Mouse (Mus musculus) hindbrain, embryonic 10.5 days (tissue): ENCODE results near the gene Lipa. TPM values are rescaled to one million over a fixed set of nuclear protein-coding genes. Genes with fewer than 3 reads are reported as not detected.

Source experiments
- DNase-seq: peaks from one replicate; pipeline ENCODE4 v3.0.0-alpha.2; 2017; ENCODE audit warnings: low spot score
- H3K27ac ChIP-seq: fragments of 300-500 bp; sonication (generic); 2 replicates; pipeline ENCODE4 v1.5.1; 2016; ENCODE audit warnings: mild to moderate bottlenecking, moderate library complexity
- H3K27me3 ChIP-seq: fragments of 300-500 bp; sonication (generic); 2 replicates; pipeline ENCODE4 v1.6.1; 2016; ENCODE audit warnings: mild to moderate bottlenecking; ENCODE audit not compliant: poor library complexity, insufficient read depth, severe bottlenecking
- H3K36me3 ChIP-seq: fragments of 300-500 bp; sonication (generic); 2 replicates; pipeline ENCODE4 v1.6.1; 2016; ENCODE audit warnings: mild to moderate bottlenecking, moderate library complexity
- H3K4me1 ChIP-seq: fragments of 300-500 bp; sonication (generic); replicated peaks from 2 replicates; pipeline ENCODE4 v1.6.1; 2016; ENCODE audit warnings: mild to moderate bottlenecking
- H3K4me3 ChIP-seq: fragments of 300-500 bp; sonication (generic); 2 replicates; pipeline ENCODE4 v1.5.1; 2016; ENCODE audit warnings: mild to moderate bottlenecking, moderate library complexity
- H3K9me3 ChIP-seq: fragments of 300-500 bp; sonication (generic); 2 replicates; pipeline ENCODE4 v1.6.1; 2016; ENCODE audit warnings: mild to moderate bottlenecking, moderate library complexity
- WGBS: fragments of 180-500 bp; shearing (Covaris S2); methylation state at CpG from one replicate; pipeline ENCODE4 v1.1.7; 2016; 5-methylcytosine and 5-hydroxymethylcytosine counted together
- polyA plus RNA-seq: library from polyadenylated mRNA; unstranded; fragments of >200 nt; fragmentation: Nextera tagmentation; extraction: Ambion mirVana; gene quantifications from 2 replicates; pipeline ENCODE4 v1.2.1, GENCODE M21; 2016

The Lipa gene
- polyA plus RNA-seq, 1 experiment from 2014 or later = 21.9 TPM

DNA sequence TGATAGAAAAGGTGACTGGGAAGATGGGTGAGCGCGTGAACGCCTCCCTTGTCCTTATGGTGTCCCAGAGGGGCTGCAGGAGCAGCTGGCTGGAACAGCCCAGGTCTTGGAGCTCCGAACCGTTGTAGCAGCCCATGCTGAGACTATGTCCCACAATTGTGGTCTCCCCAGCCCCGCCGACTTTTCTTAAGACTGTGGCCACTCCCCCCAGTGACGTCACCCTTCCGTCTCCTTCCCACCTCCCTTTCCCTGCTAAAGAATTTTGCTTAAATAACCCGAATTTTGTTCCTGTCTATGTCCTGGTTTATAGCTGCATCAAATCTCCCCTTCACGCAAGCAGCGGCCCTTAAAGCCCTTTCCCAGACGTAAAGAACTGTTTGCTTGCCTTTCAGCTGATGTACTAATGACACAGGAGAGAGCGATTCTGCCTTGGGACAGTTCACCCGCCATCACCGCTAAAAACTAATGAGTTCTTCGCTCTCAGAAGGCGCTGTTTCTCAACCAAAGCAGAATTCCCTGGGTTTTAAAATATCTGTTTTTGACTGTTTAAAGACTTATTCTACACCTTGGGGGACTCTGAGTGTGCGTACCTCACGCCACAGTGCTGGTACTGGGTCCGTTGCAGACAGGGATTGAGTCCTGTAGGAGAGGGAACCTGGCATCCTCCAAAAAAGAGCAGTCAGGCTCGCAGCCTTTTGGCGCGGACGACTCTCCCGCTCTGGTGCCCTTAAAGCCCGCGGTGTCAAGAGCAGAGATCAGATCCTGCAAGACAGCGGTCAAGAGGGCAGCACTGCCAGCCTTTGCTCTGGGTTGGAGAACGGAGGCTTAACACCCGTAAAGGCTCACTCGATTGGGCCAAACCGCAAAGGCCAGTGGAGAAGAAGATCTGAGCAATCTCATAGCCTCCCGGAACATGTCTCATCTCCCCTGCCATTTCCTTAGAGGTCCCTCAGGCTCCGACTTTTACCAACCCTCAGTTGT is 52.0 kb downstream of the Lipa start, which contains the start of gene Ch25h:
Gene Ch25h, minus strand, starts transcription at position 174 of the 981 bp plus-strand sequence.
- 1% methylated on average over 35 of the region's 35 CpGs for WGBS
- peak; percentile 59 for DNase-seq
- Histone ChIP-seq H3K4me1 (peaks cover 19% of the 10 kb centered on the region), H3K4me3 (peak within 1 kb of the TSS; percentile 65), H3K27me3 (peaks cover 56% of the 10 kb centered on the region), H3K36me3 (no peaks in the 10 kb centered on the region), H3K9me3 (no peaks in the 10 kb centered on the region), H3K27ac (peak within 1 kb of the TSS; percentile 47)

DNA sequence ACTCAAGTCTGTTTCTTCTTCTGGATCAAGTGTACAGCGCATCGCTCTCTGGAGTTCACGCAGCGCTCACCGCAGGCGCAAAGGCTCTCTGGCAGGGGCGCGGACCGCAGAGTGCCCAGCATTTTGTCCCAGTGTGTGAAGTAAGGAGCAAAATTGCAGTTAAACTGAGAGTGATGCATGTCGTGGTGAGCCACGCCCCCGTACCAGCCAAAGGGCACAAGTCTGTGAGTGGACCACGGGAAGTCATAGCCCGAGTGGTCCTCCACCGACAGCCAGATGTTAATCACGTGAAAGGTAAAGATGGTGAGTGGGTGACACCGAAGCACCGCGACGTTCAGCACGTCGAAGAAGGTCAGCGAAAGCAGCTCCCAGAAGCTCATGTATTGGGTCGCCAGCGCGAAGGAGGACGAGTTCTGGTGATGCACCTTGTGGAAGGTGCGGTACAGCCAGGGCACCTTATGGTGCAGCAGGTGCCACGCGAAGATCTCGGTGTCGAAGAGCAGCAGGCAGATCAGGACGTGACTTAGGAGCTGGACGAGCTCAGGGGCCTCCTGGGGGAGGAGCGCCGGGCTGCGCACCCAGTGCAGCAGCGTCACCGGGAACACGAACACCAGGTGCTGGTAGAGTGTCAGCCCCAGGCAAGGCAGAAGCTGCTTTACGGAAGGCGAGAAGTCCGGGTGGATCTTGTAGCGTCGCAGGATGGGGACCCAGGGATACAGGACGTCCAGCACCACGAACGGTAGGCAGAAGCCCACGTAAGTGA is 52.9 kb downstream of the Lipa start:
- no peak overlapping the region for H3K27ac ChIP-seq
- H3K9me3 ChIP-seq = no peaks in the 10 kb centered on the region
- no peak for DNase-seq
- peaks cover 56% of the 10 kb centered on the region for H3K27me3 ChIP-seq
- 6% methylated on average over 49 of the region's 49 CpGs for WGBS
- H3K4me3 ChIP-seq = peak overlapping the region; percentile 65
- peaks cover 19% of the 10 kb centered on the region for H3K4me1 ChIP-seq
- no peaks in the 10 kb centered on the region for H3K36me3 ChIP-seq

DNA sequence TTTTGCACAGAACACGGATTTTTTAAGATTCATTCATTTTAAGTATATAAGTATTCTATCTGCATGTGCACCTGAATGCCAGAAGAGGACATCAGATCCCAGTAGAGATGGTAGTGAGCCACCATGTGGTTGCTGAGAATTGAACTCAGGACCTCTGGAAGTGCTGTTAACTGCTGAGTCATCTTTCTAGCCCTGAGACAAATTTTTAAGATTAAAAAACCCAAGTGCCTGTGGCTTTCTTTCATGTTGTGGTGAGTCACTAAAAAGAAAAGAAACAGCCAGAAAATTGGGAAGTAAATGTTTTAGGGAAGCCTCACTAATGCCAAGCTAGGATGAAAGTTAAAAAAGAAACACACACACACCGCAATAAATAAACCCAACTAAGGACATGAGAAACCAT is 55.6 kb downstream of the Lipa start:
- H3K4me3 ChIP-seq = no peak overlapping the region
- no peaks in the 10 kb centered on the region for H3K36me3 ChIP-seq
- H3K27ac ChIP-seq = no peak overlapping the region
- no peaks in the 10 kb centered on the region for H3K9me3 ChIP-seq
- DNase-seq = no peak
- 85% methylated on average over 2 of the region's 2 CpGs for WGBS
- H3K4me1 ChIP-seq = peaks cover 30% of the 10 kb centered on the region
- H3K27me3 ChIP-seq = peaks cover 44% of the 10 kb centered on the region

DNA sequence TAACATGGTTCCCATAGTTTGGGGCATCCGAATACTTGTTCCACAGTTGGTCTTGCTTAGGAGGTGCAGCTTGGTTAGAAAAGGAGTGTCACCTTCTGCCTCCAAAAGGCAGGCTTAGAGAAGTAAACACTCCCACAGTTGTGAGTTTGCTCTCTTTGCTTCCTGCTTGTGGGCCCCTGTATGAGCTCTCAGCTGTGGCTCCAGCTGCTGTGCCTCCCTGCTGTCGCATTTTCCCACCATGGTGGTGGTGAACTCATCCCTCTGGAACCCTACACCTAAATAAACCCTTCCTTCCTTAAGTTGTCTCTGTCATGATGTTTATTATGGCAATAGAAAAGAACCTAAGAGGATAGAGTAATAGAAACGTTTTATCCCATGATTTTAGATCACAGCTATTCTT is 58.5 kb downstream of the Lipa start:
- Histone ChIP-seq H3K9me3 (no peaks in the 10 kb centered on the region), H3K27me3 (peaks cover 16% of the 10 kb centered on the region), H3K4me1 (peaks cover 11% of the 10 kb centered on the region; the same call in 1 of the 2 replicates), H3K27ac (no peak overlapping the region), H3K36me3 (no peaks in the 10 kb centered on the region), H3K4me3 (no peak overlapping the region)
- no peak for DNase-seq
- WGBS = 52% methylated on average over 3 of the region's 3 CpGs

- H3K27me3 ChIP-seq = peaks cover 10% of the 10 kb centered on the region
- H3K9me3 ChIP-seq = no peaks in the 10 kb centered on the region
- H3K36me3 ChIP-seq = no peaks in the 10 kb centered on the region
- no peak for DNase-seq
- WGBS = 47% methylated on average over 6 of the region's 6 CpGs
- H3K4me3 ChIP-seq = no peak overlapping the region
- peaks cover 11% of the 10 kb centered on the region; the same call in 1 of the 2 replicates for H3K4me1 ChIP-seq
- no peak overlapping the region for H3K27ac ChIP-seq
These were observed 59.1 kb downstream of the Lipa start for GRCm38 (mm10) chr19:34468216-34468615.

DNA sequence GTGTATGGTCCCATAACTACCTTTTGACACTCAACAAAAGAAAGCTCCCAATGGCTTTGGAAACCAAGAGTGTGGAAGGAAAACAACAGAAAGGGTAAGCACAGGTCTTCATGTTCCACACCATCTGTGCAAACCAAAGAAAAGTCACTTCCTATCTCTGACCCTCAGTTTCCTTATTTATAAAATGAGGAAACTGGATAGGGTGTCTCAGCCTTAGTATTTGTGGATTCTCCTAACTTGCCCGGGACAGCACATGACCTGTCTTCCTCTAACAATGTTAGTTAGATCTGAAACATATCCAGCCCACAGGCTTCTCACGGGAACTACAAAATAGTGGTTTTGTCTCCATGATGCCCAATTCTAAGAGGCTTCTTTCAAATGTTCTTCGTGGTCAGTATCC is 62.8 kb downstream of the Lipa start:
- WGBS = 80% methylated on average over 3 of the region's 3 CpGs
- Histone ChIP-seq H3K36me3 (no peaks in the 10 kb centered on the region), H3K27me3 (no peaks in the 10 kb centered on the region), H3K4me3 (no peak overlapping the region), H3K27ac (no peak overlapping the region), H3K4me1 (peaks cover 11% of the 10 kb centered on the region; the same call in 1 of the 2 replicates), H3K9me3 (no peaks in the 10 kb centered on the region)
- DNase-seq = no peak

DNA sequence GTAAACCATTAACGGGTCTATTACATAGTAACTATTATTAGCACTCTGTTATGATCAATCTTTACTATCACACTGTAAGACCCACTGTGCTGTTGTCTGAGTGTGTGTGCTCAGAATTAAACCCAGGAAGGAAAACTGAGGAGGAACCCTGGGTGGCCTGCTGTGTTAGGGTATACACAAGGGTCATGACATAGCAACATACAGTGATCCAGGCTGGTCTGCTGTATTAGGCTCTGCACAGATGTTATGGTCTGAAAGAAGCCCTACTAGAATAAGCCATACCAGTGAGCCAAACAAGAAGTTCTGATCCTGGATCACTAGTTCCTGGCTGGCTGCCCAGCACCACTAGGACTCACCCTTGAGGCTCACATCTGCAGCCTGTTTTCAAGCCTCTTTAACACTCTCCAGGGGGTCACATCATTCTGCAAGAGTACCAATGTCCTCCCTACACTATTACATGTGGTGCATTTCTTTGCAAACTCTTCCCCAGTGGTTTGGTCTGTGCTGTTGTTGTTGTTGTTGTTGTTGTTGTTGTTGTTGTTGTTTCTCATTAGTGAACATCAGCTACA is 65.7 kb downstream of the Lipa start:
- H3K4me3 ChIP-seq = no peak overlapping the region
- WGBS = 81% methylated on average over 1 of the region's 1 CpGs
- no peaks in the 10 kb centered on the region for H3K27me3 ChIP-seq

GRCm38 (mm10) chr19:34450784-34451370 is 76.4 kb downstream of the Lipa start:
- H3K4me3 ChIP-seq = no peak overlapping the region
- H3K9me3 ChIP-seq = no peaks in the 10 kb centered on the region
- WGBS = 87% methylated on average over 1 of the region's 1 CpGs
- no peak overlapping the region for H3K27ac ChIP-seq
- H3K27me3 ChIP-seq = no peaks in the 10 kb centered on the region
- DNase-seq = no peak
- H3K36me3 ChIP-seq = no peaks in the 10 kb centered on the region
- H3K4me1 ChIP-seq = no peaks in the 10 kb centered on the region

More for the DNA sequence above, 65.7 kb downstream of the Lipa start:
- Histone ChIP-seq H3K9me3 (no peaks in the 10 kb centered on the region), H3K36me3 (no peaks in the 10 kb centered on the region), H3K4me1 (no peaks in the 10 kb centered on the region), H3K27ac (no peak overlapping the region)
- no peak for DNase-seq

GRCm38 (mm10) chr19:34448851-34449250 is 78.4 kb downstream of the Lipa start:
- 87% methylated on average over 1 of the region's 1 CpGs for WGBS
- no peaks in the 10 kb centered on the region for H3K36me3 ChIP-seq
- no peaks in the 10 kb centered on the region for H3K4me1 ChIP-seq
- DNase-seq = no peak
- no peak overlapping the region for H3K4me3 ChIP-seq
- no peaks in the 10 kb centered on the region for H3K27me3 ChIP-seq
- H3K27ac ChIP-seq = no peak overlapping the region
- H3K9me3 ChIP-seq = no peaks in the 10 kb centered on the region

GRCm38 (mm10) chr19:34445410-34446012 is 81.8 kb downstream of the Lipa start:
- no peaks in the 10 kb centered on the region for H3K4me1 ChIP-seq
- no peaks in the 10 kb centered on the region for H3K27me3 ChIP-seq
- H3K4me3 ChIP-seq = no peak overlapping the region
- DNase-seq = no peak
- 70% methylated on average over 4 of the region's 4 CpGs for WGBS
- H3K27ac ChIP-seq = no peak overlapping the region
- no peaks in the 10 kb centered on the region for H3K36me3 ChIP-seq
- no peaks in the 10 kb centered on the region for H3K9me3 ChIP-seq

DNA sequence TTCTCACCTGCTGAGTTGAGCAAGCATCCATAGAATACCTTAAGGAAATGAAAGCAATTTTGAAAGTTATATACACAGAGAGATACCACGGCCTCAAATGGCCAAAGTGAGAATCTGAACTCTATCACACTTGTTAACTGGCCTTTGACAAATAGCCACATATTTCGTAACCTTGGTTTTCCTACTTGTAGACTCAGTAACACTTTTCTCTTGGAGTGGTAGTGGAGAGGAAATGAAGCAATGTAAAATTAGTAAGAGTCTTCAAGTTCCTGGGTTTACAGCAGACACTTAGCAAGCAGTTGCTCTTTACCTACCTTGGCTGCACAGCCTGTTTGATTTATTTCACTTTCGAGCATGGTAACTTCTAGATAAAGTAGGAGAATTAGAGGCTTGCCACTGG is 82.5 kb downstream of the Lipa start:
- H3K36me3 ChIP-seq = no peaks in the 10 kb centered on the region
- H3K4me3 ChIP-seq = no peak overlapping the region
- 94% methylated on average over 3 of the region's 3 CpGs for WGBS
- DNase-seq = no peak
- no peak overlapping the region for H3K27ac ChIP-seq
- no peaks in the 10 kb centered on the region for H3K27me3 ChIP-seq
- no peaks in the 10 kb centered on the region for H3K4me1 ChIP-seq
- no peaks in the 10 kb centered on the region for H3K9me3 ChIP-seq
